ENCODE assay signal across 15 mouse cellular contexts in the genomic region with DNA sequence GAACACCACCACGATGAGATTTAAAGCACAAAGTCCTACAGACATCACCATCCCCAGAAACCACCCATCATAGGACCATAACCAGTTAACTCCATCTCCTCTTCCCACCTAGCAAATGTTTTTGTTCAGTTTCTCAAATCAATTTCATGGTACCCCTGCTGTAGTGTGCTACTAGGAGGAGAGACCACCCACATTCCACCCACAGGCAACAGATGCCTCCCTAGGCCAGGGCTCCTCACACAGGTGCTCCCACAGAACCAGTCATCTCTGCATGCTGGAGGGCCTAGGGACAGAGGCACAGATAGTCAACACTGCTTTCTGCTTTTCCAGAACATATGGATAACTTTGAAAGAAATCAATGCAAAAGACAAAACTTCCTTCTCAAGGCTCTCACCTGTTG. TPM values are rescaled to one million over a fixed set of nuclear protein-coding genes. Genes with fewer than 3 reads are reported as not detected.
"Had no signal": no experiment of that assay in that cellular context is flagged by ENCODE, and none has a peak within 500 bp of the region (broad histone marks: within the 10 kb centered on the region; RNA-seq: fewer than 3 reads in every experiment).

No protein-coding gene starts in this region.

- DNase-seq: forebrain, postnatal 0 days; gastrocnemius, postnatal 14 days; gastrocnemius, postnatal 36 days; heart, adult 11 months; heart, adult 2 months; heart, postnatal 14 days; heart, postnatal 36 days; kidney, adult 18-20 months; kidney, adult 8-10 months; kidney, postnatal 10 days; kidney, postnatal 25 days; kidney, postnatal 4 days; liver; liver, embryonic 13.5 days had no signal

RNA-seq across cellular contexts. Expression of gene Ryr2, which starts 50.8 kb away (rescaled TPM):
- total RNA-seq: hematopoietic stem cell, adult 5-6 weeks had no signal
